Mouse (Mus musculus): ENCODE results near the gene Scn3a.
A peak's percentile ranks its signal among the peaks of the same experiment; 100 is the strongest.
"Not testable (repeated sequence)": the region's sequence is repeated elsewhere in the genome, so short reads cannot be mapped to it uniquely, and the experiment has no call there.

Scn3a gene

GRCm38 (mm10) chr2:65483434-65483833 lies 84.0 kb downstream of the Scn3a start:
- no peak for DNase-seq

- no peak for DNase-seq
Observed at GRCm38 (mm10) chr2:65481007-65481672, 86.3 kb downstream of the Scn3a start.

- no peak for DNase-seq
Observed at GRCm38 (mm10) chr2:65471311-65471882, 96.0 kb downstream of the Scn3a start.

GRCm38 (mm10) chr2:65465694-65466093 lies 101.7 kb downstream of the Scn3a start:
- no peak for DNase-seq

GRCm38 (mm10) chr2:65453763-65454162 lies 113.7 kb downstream of the Scn3a start:
- no peak for DNase-seq

- DNase-seq = not testable (repeated sequence)
Observed at GRCm38 (mm10) chr2:65451401-65452078, 115.9 kb downstream of the Scn3a start.

GRCm38 (mm10) chr2:65450449-65451360 lies 116.7 kb downstream of the Scn3a start:
- no peak for DNase-seq

- DNase-seq = no peak
Observed at GRCm38 (mm10) chr2:65449126-65449828, 118.2 kb downstream of the Scn3a start.

GRCm38 (mm10) chr2:65443082-65443481 lies 124.3 kb downstream of the Scn3a start:
- no peak for DNase-seq

- DNase-seq = peak; percentile 8
Observed at GRCm38 (mm10) chr2:65441566-65441965, 125.9 kb downstream of the Scn3a start.

- no peak for DNase-seq
Observed at GRCm38 (mm10) chr2:65441110-65441509, 126.3 kb downstream of the Scn3a start.

- DNase-seq = no peak
Observed at GRCm38 (mm10) chr2:65436917-65437316, 130.5 kb downstream of the Scn3a start.

GRCm38 (mm10) chr2:65423501-65423900 lies 143.9 kb downstream of the Scn3a start:
- DNase-seq = no peak

GRCm38 (mm10) chr2:65421259-65422255 lies 145.9 kb downstream of the Scn3a start:
- DNase-seq = no peak

GRCm38 (mm10) chr2:65418608-65419007 lies 148.8 kb downstream of the Scn3a start:
- no peak for DNase-seq

- DNase-seq = no peak
Observed at GRCm38 (mm10) chr2:65416535-65416934, 150.9 kb downstream of the Scn3a start.

GRCm38 (mm10) chr2:65415294-65415693 lies 152.1 kb downstream of the Scn3a start:
- DNase-seq = no peak

- no peak for DNase-seq
Observed at GRCm38 (mm10) chr2:65414806-65415281, 152.6 kb downstream of the Scn3a start.

GRCm38 (mm10) chr2:65414237-65414636 lies 153.2 kb downstream of the Scn3a start:
- no peak for DNase-seq

- no peak for DNase-seq
Observed at GRCm38 (mm10) chr2:65413746-65414145, 153.7 kb downstream of the Scn3a start.
